In the genomic region with DNA sequence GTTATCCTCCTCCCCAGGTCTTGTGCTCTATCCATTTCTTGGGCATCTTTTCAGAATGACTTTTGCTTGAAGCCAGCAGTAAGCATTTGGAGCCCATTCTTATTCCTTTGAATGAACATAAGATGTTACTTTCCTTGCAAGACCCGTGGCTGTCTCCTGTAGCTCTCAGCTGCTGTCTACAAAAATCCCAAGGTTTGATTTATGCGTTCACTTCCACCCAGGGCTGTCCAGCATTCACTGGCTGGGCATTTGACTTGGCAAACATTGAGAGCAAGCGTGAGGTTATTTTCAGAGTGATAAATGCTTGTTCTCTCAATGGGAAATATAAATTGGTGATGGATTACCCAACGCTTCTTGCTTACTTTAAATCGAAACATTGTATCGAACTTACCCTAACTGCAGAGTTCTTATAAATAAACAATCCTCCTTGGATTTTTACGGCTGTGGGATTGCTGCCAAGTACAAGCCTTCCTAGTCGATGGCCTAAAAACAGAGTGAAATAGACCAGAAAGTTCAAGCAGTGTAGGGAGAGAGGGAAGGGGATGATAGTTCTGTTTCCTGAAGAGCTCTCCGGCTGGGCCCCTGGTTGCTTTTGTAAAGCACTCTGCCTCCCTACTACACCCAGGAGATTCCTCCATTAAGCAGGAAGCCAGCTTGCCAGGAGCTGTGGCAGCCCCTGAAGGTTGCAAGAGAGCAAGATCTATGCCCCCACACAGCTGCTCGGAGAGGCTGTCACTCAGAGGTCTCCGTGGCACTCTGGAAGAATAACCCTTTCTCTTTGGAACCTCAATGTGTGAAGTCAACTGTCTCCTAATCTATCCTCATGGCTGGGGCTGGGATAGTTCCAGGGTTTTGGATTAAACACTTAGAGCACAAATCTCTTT, we compare ENCODE assay signal across 7 mouse cellular contexts.
DNase-seq lines count a peak whose midpoint lies in the region; ATAC-seq and TF ChIP-seq lines count a peak whose summit lies in the region.

No protein-coding gene starts in this region.

- WGBS in forebrain, embryonic 10.5 days: 55% methylated on average over 11 of the region's 11 CpGs
- 12% methylated on average over 11 of the region's 11 CpGs for WGBS in kidney, adult 2 months
- WGBS in midbrain, embryonic 15.5 days: 35% methylated on average over 11 of the region's 11 CpGs

- peak; percentile 45; the same call in 1 of the 2 replicates for ATAC-seq in midbrain, embryonic 15.5 days (replicated peaks)

- H3K4me3 ChIP-seq in forebrain, embryonic 10.5 days: no peak overlapping the region
- H3K4me3 ChIP-seq in kidney, adult 2 months (ENCODE audit: insufficient read depth, low read depth, low read length): no peak overlapping the region
- no peak overlapping the region for H3K4me3 ChIP-seq in midbrain, embryonic 15.5 days

- TF ChIP-seq CTCF in kidney, adult 2 months (conservative IDR thresholded peaks at IDR 0.05; ENCODE audit: insufficient read depth, insufficient read length, low read depth, low read length): no peak

- DNase-seq in embryo, embryonic 11 days: peak; percentile 51
- peak; percentile 46 for DNase-seq in forebrain, embryonic 10.5 days (ENCODE audit: extremely low spot score, low spot score)
- DNase-seq in kidney, adult 2 months: peak; percentile 70
- no peak for DNase-seq in right cerebral cortex, postnatal 36 days (ENCODE audit: low spot score in 2 of 2)
- DNase-seq in gastrocnemius, postnatal 25 days: no peak
- DNase-seq in urinary bladder, adult 2 months (ENCODE audit: low spot score): no peak

- no peaks in the 10 kb centered on the region for H3K9me3 ChIP-seq in forebrain, embryonic 10.5 days
- no peaks in the 10 kb centered on the region for H3K9me3 ChIP-seq in midbrain, embryonic 15.5 days

- H3K27ac ChIP-seq in forebrain, embryonic 10.5 days: peak overlapping the region; percentile 74
- no peak overlapping the region for H3K27ac ChIP-seq in kidney, adult 2 months (ENCODE audit: insufficient read depth, low read depth, low read length)
- H3K27ac ChIP-seq in midbrain, embryonic 15.5 days: no peak overlapping the region

- no peak overlapping the region for H3K4me2 ChIP-seq in midbrain, embryonic 15.5 days

- no peak for TF ChIP-seq POLR2A in kidney, adult 2 months (IDR thresholded peaks at IDR 0.05; ENCODE audit: low read depth, low read length)

- H3K9ac ChIP-seq in midbrain, embryonic 15.5 days: no peak overlapping the region

- no peaks in the 10 kb centered on the region for H3K36me3 ChIP-seq in forebrain, embryonic 10.5 days (replicated peaks)
- H3K36me3 ChIP-seq in kidney, adult 2 months (ENCODE audit: control insufficient read depth, insufficient read depth, low read length): no peaks in the 10 kb centered on the region
- no peaks in the 10 kb centered on the region for H3K36me3 ChIP-seq in midbrain, embryonic 15.5 days (replicated peaks)

- H3K4me1 ChIP-seq in forebrain, embryonic 10.5 days: peaks cover 27% of the 10 kb centered on the region
- peaks cover 7% of the 10 kb centered on the region for H3K4me1 ChIP-seq in kidney, adult 2 months (ENCODE audit: control insufficient read depth, insufficient read depth, low read length)
- H3K4me1 ChIP-seq in midbrain, embryonic 15.5 days: peaks cover 8% of the 10 kb centered on the region

- peaks cover 32% of the 10 kb centered on the region; the same call in 1 of the 2 replicates for H3K27me3 ChIP-seq in forebrain, embryonic 10.5 days (ENCODE audit: poor library complexity, severe bottlenecking)
- H3K27me3 ChIP-seq in kidney, adult 2 months (replicated peaks; ENCODE audit: control insufficient read depth, insufficient read depth, low read length): no peaks in the 10 kb centered on the region
- H3K27me3 ChIP-seq in midbrain, embryonic 15.5 days (replicated peaks): no peaks in the 10 kb centered on the region; the same call in 1 of the 2 replicates

Comparison
In these comparisons a context has a peak if more than half of its experiments do, and no peak if none do; other contexts are left out.
1. DNase-seq: peak in embryo, embryonic 11 days (single experiment), forebrain, embryonic 10.5 days (single experiment) and kidney, adult 2 months (single experiment); none in right cerebral cortex, postnatal 36 days (0 of 2), gastrocnemius, postnatal 25 days (single experiment) and urinary bladder, adult 2 months (single experiment).